Mouse (Mus musculus): ENCODE data around the gene Prmt2.

Gene Prmt2

GRCm38 (mm10) chr10:76237341-76238225 is at the start of gene Prmt2:
Gene Prmt2 (minus strand): TSS chr10:76237865.
- no peaks in the 10 kb centered on the region for H3K9me3 ChIP-seq (ENCODE audit: low read length)
- H3K4me3 ChIP-seq (replicated peaks; ENCODE audit: low read length) = peak within 1 kb of the TSS; percentile 83
- no peaks in the 10 kb centered on the region for H3K36me3 ChIP-seq (ENCODE audit: insufficient read depth, low read length)
- peaks cover 14% of the 10 kb centered on the region for H3K4me1 ChIP-seq (replicated peaks; ENCODE audit: low read depth, low read length)
- H3K27me3 ChIP-seq (ENCODE audit: insufficient read depth, low read length) = peaks cover 13% of the 10 kb centered on the region
- TF ChIP-seq CTCF (conservative IDR thresholded peaks at IDR 0.05; ENCODE audit: low read length) = no peak

- TF ChIP-seq CTCF (conservative IDR thresholded peaks at IDR 0.05; ENCODE audit: low read length) (no peak), NANOG (IDR thresholded peaks at IDR 0.05; ENCODE audit: borderline replicate concordance, low read length) (no peak), POU5F1 (IDR thresholded peaks at IDR 0.05; ENCODE audit: borderline replicate concordance, low read length) (no peak)
- 0 out of 2 replicates have a peak, but pooled peaks cover 3% of the 10 kb centered on the region for H3K36me3 ChIP-seq (ENCODE audit: insufficient read depth, low read length)
- H3K27me3 ChIP-seq (ENCODE audit: insufficient read depth, low read length) = no peaks in the 10 kb centered on the region
- no peak overlapping the region for H3K4me3 ChIP-seq (replicated peaks; ENCODE audit: low read length)
- H3K4me1 ChIP-seq (replicated peaks; ENCODE audit: low read depth, low read length) = peaks cover 6% of the 10 kb centered on the region
- H3K9me3 ChIP-seq (ENCODE audit: low read length) = no peaks in the 10 kb centered on the region
These were observed 41.0 kb upstream of the Prmt2 start for GRCm38 (mm10) chr10:76278541-76279097.

DNA sequence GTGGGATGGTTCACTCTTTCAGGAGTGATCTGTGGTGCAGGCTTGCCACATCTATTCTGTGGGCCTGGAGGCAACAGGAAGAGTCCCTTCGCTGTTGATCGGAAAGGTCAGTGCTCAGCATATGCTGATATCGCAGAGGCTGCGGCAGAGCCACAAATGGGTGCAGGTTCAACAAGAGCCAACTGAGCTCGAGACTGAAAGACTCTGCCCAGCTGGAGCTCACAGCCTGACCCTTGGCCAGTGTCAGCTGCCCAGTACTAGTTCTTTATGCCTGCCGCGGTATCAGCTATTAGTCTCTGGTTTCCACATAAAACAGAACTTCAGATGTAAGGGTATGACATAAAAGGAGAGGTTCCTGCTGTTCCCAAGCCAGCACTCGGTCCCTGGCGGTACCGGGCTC is 37.6 kb upstream of the Prmt2 start:
- no peak for TF ChIP-seq NANOG (IDR thresholded peaks at IDR 0.05; ENCODE audit: borderline replicate concordance, low read length)
- 0 out of 2 replicates have a peak, but pooled peaks have one; percentile 6 for TF ChIP-seq CTCF (conservative IDR thresholded peaks at IDR 0.05; ENCODE audit: low read length)
- Histone ChIP-seq H3K36me3 (ENCODE audit: insufficient read depth, low read length) (no peaks in the 10 kb centered on the region), H3K27me3 (ENCODE audit: insufficient read depth, low read length) (no peaks in the 10 kb centered on the region), H3K4me3 (replicated peaks; ENCODE audit: low read length) (peak overlapping the region; percentile 35), H3K4me1 (replicated peaks; ENCODE audit: low read depth, low read length) (peaks cover 6% of the 10 kb centered on the region), H3K9me3 (ENCODE audit: low read length) (no peaks in the 10 kb centered on the region)

GRCm38 (mm10) chr10:76271238-76271637 is 33.6 kb upstream of the Prmt2 start:
- H3K9me3 ChIP-seq (ENCODE audit: low read length) = no peaks in the 10 kb centered on the region
- peaks cover 6% of the 10 kb centered on the region for H3K4me1 ChIP-seq (replicated peaks; ENCODE audit: low read depth, low read length)
- H3K36me3 ChIP-seq (ENCODE audit: insufficient read depth, low read length) = no peaks in the 10 kb centered on the region
- H3K4me3 ChIP-seq (replicated peaks; ENCODE audit: low read length) = no peak overlapping the region
- TF ChIP-seq NANOG (IDR thresholded peaks at IDR 0.05; ENCODE audit: borderline replicate concordance, low read length) (no peak), POU5F1 (IDR thresholded peaks at IDR 0.05; ENCODE audit: borderline replicate concordance, low read length) (no peak), CTCF (conservative IDR thresholded peaks at IDR 0.05; ENCODE audit: low read length) (peak; percentile 50)
- H3K27me3 ChIP-seq (ENCODE audit: insufficient read depth, low read length) = no peaks in the 10 kb centered on the region

GRCm38 (mm10) chr10:76262431-76262830 is 24.8 kb upstream of the Prmt2 start:
- H3K4me1 ChIP-seq (replicated peaks; ENCODE audit: low read depth, low read length) = peaks cover 25% of the 10 kb centered on the region
- no peaks in the 10 kb centered on the region for H3K27me3 ChIP-seq (ENCODE audit: insufficient read depth, low read length)
- no peak for TF ChIP-seq NANOG (IDR thresholded peaks at IDR 0.05; ENCODE audit: borderline replicate concordance, low read length)
- no peak for TF ChIP-seq CTCF (conservative IDR thresholded peaks at IDR 0.05; ENCODE audit: low read length)
- no peak for TF ChIP-seq POU5F1 (IDR thresholded peaks at IDR 0.05; ENCODE audit: borderline replicate concordance, low read length)
- H3K36me3 ChIP-seq (ENCODE audit: insufficient read depth, low read length) = 0 out of 2 replicates have a peak, but pooled peaks cover 3% of the 10 kb centered on the region
- H3K4me3 ChIP-seq (replicated peaks; ENCODE audit: low read length) = no peak overlapping the region
- H3K9me3 ChIP-seq (ENCODE audit: low read length) = no peaks in the 10 kb centered on the region

GRCm38 (mm10) chr10:76261447-76261846 is 23.8 kb upstream of the Prmt2 start:
- TF ChIP-seq POU5F1 (IDR thresholded peaks at IDR 0.05; ENCODE audit: borderline replicate concordance, low read length) = no peak
- TF ChIP-seq NANOG (IDR thresholded peaks at IDR 0.05; ENCODE audit: borderline replicate concordance, low read length) = no peak
- TF ChIP-seq CTCF (conservative IDR thresholded peaks at IDR 0.05; ENCODE audit: low read length) = no peak
- Histone ChIP-seq H3K4me3 (replicated peaks; ENCODE audit: low read length) (no peak overlapping the region), H3K36me3 (ENCODE audit: insufficient read depth, low read length) (0 out of 2 replicates have a peak, but pooled peaks cover 3% of the 10 kb centered on the region), H3K4me1 (replicated peaks; ENCODE audit: low read depth, low read length) (peaks cover 25% of the 10 kb centered on the region), H3K27me3 (ENCODE audit: insufficient read depth, low read length) (no peaks in the 10 kb centered on the region), H3K9me3 (ENCODE audit: low read length) (no peaks in the 10 kb centered on the region)

DNA sequence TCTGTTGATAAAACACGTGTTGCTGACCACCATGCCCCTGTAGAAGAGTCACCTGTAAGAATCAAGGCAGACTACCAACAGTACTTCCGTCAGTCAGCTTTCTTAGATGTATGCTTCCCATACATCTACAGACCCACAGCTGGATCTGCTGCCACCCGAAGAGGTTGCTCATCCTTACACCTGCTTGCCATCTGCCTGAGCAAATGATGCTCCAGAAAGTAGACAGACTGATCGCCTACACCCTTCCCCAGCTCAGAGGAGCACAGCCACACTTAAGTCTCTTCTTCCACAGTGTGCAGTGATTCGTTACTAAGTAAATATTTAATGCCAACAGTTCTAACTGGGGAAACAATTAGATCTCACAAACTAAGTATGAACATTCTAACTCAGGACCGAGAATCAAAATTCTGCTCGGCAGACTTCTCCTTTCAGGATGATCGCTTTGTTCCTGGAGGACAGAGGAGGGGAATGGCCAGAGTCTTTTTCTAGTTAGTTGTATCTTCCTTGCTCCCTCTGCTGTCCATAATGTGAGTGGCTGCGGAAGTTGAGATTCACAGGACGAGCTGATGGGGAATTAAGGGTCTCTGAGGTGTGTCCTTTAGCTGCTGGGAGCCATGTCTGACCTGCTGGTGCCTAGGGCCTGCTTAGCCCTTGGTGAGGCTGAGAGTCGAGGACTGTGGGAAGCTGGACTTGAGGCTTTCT is 22.8 kb upstream of the Prmt2 start:
- Histone ChIP-seq H3K27me3 (ENCODE audit: insufficient read depth, low read length) (no peaks in the 10 kb centered on the region), H3K4me3 (replicated peaks; ENCODE audit: low read length) (no peak overlapping the region), H3K36me3 (ENCODE audit: insufficient read depth, low read length) (no peaks in the 10 kb centered on the region), H3K9me3 (ENCODE audit: low read length) (no peaks in the 10 kb centered on the region), H3K4me1 (replicated peaks; ENCODE audit: low read depth, low read length) (peaks cover 25% of the 10 kb centered on the region)
- TF ChIP-seq CTCF (conservative IDR thresholded peaks at IDR 0.05; ENCODE audit: low read length) (peak; percentile 31), NANOG (IDR thresholded peaks at IDR 0.05; ENCODE audit: borderline replicate concordance, low read length) (no peak)

- Histone ChIP-seq H3K36me3 (ENCODE audit: insufficient read depth, low read length) (no peaks in the 10 kb centered on the region), H3K9me3 (ENCODE audit: low read length) (no peaks in the 10 kb centered on the region), H3K27me3 (ENCODE audit: insufficient read depth, low read length) (no peaks in the 10 kb centered on the region), H3K4me1 (replicated peaks; ENCODE audit: low read depth, low read length) (peaks cover 18% of the 10 kb centered on the region), H3K4me3 (replicated peaks; ENCODE audit: low read length) (no peak overlapping the region)
- no peak for TF ChIP-seq NANOG (IDR thresholded peaks at IDR 0.05; ENCODE audit: borderline replicate concordance, low read length)
- TF ChIP-seq CTCF (conservative IDR thresholded peaks at IDR 0.05; ENCODE audit: low read length) = no peak
- TF ChIP-seq POU5F1 (IDR thresholded peaks at IDR 0.05; ENCODE audit: borderline replicate concordance, low read length) = no peak
These were observed 22.0 kb upstream of the Prmt2 start for GRCm38 (mm10) chr10:76259566-76260232.
